Mouse (Mus musculus) G1E (cell line): Measurements from ENCODE around the gene Tnpo1.

Experiments
- CTCF ChIP-seq: IDR thresholded peaks from 2 replicates; pipeline ENCODE4 v1.5.1; 2012; ENCODE audit warnings: low read depth, low read length, inconsistent platforms, mixed read lengths
- GATA1 ChIP-seq: IDR thresholded peaks from 2 replicates; pipeline ENCODE4 v1.6.1; 2012; ENCODE audit warnings: borderline replicate concordance, low read length, inconsistent platforms, mixed read lengths
- POLR2AphosphoS5 ChIP-seq: IDR thresholded peaks from 2 replicates; pipeline ENCODE4 v1.6.1; 2012; ENCODE audit warnings: low read depth, low read length, inconsistent platforms; ENCODE audit not compliant: insufficient replicate concordance
- TAL1 ChIP-seq: conservative IDR thresholded peaks from 2 replicates; pipeline ENCODE4 v1.6.1; 2012; ENCODE audit warnings: low read depth, low read length, inconsistent platforms, mixed read lengths

- TF ChIP-seq TAL1 = no peak
- no peak for TF ChIP-seq CTCF
- no peak for TF ChIP-seq GATA1
- no peak for TF ChIP-seq POLR2AphosphoS5
Measured at GRCm38 (mm10) chr13:98914844-98915212, 11.4 kb downstream of the Tnpo1 start.
